Mouse (Mus musculus) small intestine, adult 2 months (tissue): ENCODE results near the gene Ppox. TPM values are rescaled to one million over a fixed set of nuclear protein-coding genes. Genes with fewer than 3 reads are reported as not detected.

Experiments
- H3K27ac ChIP-seq: fragments of 200-500 bp; 2 replicates; pipeline ENCODE4 v1.5.1; 2012; ENCODE audit warnings: low read depth, low read length, control low read depth, inconsistent platforms; ENCODE audit not compliant: insufficient read depth
- H3K27me3 ChIP-seq: fragments of 200-500 bp; 2 replicates; pipeline ENCODE4 v1.6.1; 2012; ENCODE audit warnings: mild to moderate bottlenecking, moderate library complexity, low read length, inconsistent platforms; ENCODE audit not compliant: control insufficient read depth, insufficient read depth
- H3K36me3 ChIP-seq: fragments of 200-500 bp; 2 replicates; pipeline ENCODE4 v1.6.1; 2012; ENCODE audit warnings: mild to moderate bottlenecking, low read length, control low read depth, inconsistent platforms; ENCODE audit not compliant: control insufficient read depth, insufficient read depth
- H3K4me1 ChIP-seq: fragments of 200-500 bp; 2 replicates; pipeline ENCODE4 v1.6.1; 2012; ENCODE audit warnings: low read length, inconsistent platforms, mixed read lengths; ENCODE audit not compliant: control insufficient read depth, insufficient read depth, insufficient read length
- H3K4me3 ChIP-seq: fragments of 200-500 bp; 2 replicates; pipeline ENCODE4 v1.5.1; 2012; ENCODE audit warnings: low read depth, mild to moderate bottlenecking, control low read depth, inconsistent platforms, low read length, moderate library complexity
- CTCF ChIP-seq: fragments of 200-500 bp; IDR thresholded peaks from 2 replicates; pipeline ENCODE4 v1.5.1; 2012; ENCODE audit warnings: low read depth, mild to moderate bottlenecking, control low read depth, inconsistent platforms, low read length, moderate library complexity, mixed read lengths; ENCODE audit not compliant: insufficient replicate concordance, insufficient read length; ENCODE audit errors: extremely low read depth
- POLR2A ChIP-seq: fragments of 200-500 bp; IDR thresholded peaks from 2 replicates; pipeline ENCODE4 v1.6.1; 2012; ENCODE audit warnings: low read depth, mild to moderate bottlenecking, control low read depth, inconsistent platforms, low read length, moderate library complexity
- WGBS: fragments of 180-500 bp; shearing (Covaris S2); methylation state at CpG from one replicate; pipeline ENCODE4 v1.1.7; 2018; 5-methylcytosine and 5-hydroxymethylcytosine counted together
- polyA plus RNA-seq: library from polyadenylated mRNA; depleted of rRNA; stranded (reverse); fragments of >200 nt; gene quantifications from 2 replicates; pipeline ENCODE4 v1.2.3, GENCODE M21; 2012

The Ppox gene
- polyA plus RNA-seq, 1 experiment = 23.4 TPM

DNA sequence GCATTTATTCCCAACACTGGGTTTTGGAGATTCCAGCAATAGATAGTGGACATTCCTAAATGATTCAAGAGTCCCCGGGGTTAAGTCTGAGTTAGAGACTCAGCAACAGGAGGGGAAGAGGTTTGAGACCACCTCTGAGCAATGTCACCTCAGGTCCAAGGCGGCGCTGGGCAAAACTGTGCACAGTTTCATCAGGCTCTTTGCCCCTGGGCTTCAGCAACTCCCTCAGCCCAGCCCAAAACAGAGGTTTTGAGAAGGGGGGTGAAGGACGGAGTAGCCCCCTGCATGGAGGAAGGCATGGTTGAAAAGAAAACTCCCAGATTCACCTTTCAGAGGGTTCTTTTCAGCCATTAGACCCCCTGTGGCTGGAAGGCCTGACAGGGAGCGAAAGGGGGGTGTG lies 1.3 kb downstream of the Ppox start:
- Histone ChIP-seq H3K36me3 (peaks cover 40% of the 10 kb centered on the region), H3K27me3 (no peaks in the 10 kb centered on the region), H3K4me3 (peak overlapping the region; percentile 72), H3K4me1 (peaks cover 3% of the 10 kb centered on the region; the same call in 1 of the 2 replicates), H3K27ac (no peak overlapping the region)
- no peak for TF ChIP-seq POLR2A
- TF ChIP-seq CTCF = no peak
- WGBS = 90% methylated on average over 5 of the region's 5 CpGs

DNA sequence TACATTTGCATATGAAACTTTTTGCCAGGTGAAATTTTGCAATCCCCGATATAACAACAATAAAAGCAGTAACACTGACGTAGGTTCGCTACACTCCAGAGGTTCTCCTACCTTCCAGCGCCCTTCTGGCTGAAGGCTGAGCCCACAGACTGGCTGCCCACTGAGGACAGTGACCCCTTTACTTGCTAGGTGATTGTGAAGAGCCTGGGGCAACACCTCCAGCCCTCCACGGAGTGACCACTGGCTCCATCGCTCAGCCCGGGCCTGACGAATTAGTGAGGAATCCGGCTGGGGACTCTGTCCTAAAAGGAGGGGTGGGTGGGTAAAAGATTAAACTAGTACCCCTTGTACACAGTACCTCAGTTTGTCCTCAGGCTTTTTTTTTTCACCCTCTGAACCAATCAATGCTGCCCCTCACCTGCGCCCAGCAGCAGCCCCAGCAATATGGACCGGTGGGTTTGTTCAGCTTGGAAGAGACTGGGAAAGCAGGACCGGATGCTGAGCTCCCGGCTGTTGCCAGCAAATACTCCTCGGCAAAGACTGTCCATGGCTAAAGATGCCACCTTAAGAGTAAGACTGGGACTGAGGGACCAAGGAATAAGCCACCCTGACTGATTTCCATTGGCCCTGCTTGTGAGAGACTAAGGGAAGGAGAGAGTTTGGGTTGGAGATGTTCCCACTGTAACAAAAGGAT lies 1.8 kb downstream of the Ppox start:
- Histone ChIP-seq H3K27ac (no peak overlapping the region), H3K27me3 (no peaks in the 10 kb centered on the region), H3K4me3 (no peak overlapping the region), H3K36me3 (peaks cover 40% of the 10 kb centered on the region), H3K4me1 (peaks cover 3% of the 10 kb centered on the region; the same call in 1 of the 2 replicates)
- TF ChIP-seq CTCF (no peak), POLR2A (no peak)
- 89% methylated on average over 14 of the region's 14 CpGs for whole genome bisulfite sequencing

DNA sequence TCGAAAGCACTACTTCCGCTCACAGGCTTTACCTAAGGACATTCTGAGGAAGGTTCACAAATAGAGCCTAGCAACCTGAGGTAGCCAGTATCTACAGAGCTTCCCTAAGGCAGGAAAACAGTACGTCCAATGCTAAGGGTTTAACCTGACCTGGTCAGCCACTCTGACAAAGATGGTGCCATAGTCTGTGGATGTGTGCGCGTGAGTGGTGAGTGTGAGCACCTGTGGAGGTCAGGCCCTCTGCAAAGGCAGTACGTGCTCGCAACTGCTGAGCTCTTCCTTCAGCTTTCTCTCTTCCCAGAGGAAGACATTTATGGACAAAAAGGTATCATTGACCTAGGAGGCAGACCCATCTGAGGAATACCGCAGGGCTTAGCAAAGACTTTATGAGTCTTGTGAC lies 2.5 kb downstream of the Ppox start:
- WGBS = 96% methylated on average over 8 of the region's 8 CpGs
- TF ChIP-seq CTCF (no peak), POLR2A (no peak)
- H3K36me3 ChIP-seq = peaks cover 46% of the 10 kb centered on the region
- no peaks in the 10 kb centered on the region for H3K27me3 ChIP-seq
- no peak overlapping the region for H3K4me3 ChIP-seq
- H3K4me1 ChIP-seq = peaks cover 3% of the 10 kb centered on the region; the same call in 1 of the 2 replicates
- no peak overlapping the region for H3K27ac ChIP-seq

DNA sequence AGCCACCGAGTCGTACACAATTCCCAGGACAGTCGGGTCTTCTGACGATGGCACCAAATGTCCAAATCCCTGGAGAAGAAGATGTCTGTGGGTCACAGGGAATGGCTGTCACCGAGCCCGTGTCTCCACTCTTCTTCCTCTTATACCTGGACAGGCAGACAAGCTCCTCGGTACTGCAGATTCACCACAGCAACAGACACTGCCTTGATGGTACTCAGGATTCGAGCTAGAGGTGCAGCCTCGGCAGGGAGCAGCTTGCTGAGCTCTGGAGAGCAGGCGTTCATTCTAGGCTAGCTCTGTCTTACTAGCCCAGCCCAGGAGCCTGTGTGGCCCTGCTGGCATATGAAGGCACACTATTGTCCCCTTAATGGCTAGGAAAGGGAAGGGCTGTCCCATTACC lies 3.2 kb downstream of the Ppox start:
- 83% methylated on average over 10 of the region's 10 CpGs for WGBS

DNA sequence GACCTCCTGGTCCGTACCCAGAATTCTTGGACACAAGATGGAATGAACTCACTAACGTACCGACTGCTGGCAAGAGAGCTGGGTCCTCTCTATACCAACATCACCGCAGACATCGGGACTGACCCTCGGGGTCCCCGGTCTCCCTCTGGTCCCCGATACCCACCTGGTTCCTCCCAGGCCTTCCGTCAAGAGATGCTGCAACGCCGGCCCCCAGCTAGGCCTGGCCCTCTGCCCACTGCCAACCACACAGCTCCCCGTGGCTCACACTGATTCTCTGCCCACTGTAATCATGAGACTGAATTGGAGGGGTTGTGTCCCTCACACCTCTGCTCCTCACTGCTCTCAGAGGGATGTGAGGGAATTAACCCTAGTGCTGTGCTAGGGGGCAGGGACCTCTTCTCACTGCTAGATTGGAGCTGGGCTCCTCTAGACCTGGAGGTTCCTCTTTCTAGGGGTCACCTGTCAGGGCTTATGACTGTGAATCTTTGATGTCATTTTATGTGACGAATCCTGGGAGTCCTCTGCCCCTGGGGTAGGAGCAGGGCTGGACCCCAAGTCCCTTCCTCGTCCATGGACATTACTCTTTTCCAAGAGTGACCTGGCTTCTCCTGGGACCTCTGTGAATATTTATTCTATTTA lies 4.8 kb downstream of the Ppox start:
- Histone ChIP-seq H3K27me3 (no peaks in the 10 kb centered on the region), H3K27ac (no peak overlapping the region), H3K36me3 (peaks cover 54% of the 10 kb centered on the region)

More for the DNA sequence above, 3.2 kb downstream of the Ppox start:
- Histone ChIP-seq H3K27me3 (no peaks in the 10 kb centered on the region), H3K4me1 (peaks cover 3% of the 10 kb centered on the region; the same call in 1 of the 2 replicates), H3K4me3 (no peak overlapping the region), H3K27ac (no peak overlapping the region), H3K36me3 (peaks cover 50% of the 10 kb centered on the region)
- TF ChIP-seq POLR2A (no peak), CTCF (no peak)

DNA sequence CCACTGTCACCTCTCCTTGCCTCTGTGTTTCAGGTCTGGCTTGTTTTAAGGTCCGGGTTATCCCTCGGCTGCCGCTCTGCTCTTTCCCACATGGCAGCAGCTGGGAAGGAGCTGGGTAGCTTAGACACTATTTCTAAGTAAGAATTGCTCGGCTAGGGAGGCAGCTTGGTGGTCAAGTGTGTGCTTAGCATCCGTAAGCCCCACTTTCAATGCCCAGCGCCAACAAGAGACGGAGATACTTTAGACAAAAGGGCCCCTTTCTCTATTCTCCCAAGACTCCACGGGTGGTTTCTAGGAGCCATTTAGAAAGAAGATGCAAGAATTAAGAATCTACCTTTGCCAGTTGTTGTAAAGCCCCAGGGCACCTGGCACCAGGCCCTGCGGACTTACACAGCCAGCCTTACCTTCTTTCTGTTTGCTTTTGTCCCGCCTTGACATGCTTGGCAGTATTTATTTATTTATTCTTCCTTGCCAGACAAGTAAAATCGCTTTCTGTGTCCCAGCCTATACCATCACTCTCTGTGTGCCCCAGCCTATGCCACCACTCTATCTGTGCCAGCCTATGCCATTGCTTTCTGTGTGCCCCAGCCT lies 5.7 kb downstream of the Ppox start:
- Histone ChIP-seq H3K36me3 (peaks cover 54% of the 10 kb centered on the region), H3K27ac (no peak overlapping the region), H3K27me3 (no peaks in the 10 kb centered on the region), H3K4me1 (peaks cover 7% of the 10 kb centered on the region), H3K4me3 (no peak overlapping the region)
- no peak for TF ChIP-seq CTCF
- no peak for TF ChIP-seq POLR2A
- 70% methylated on average over 11 of the region's 11 CpGs for WGBS

More for the DNA sequence above, 4.8 kb downstream of the Ppox start:
- TF ChIP-seq POLR2A (no peak), CTCF (no peak)
- H3K4me3 ChIP-seq = no peak overlapping the region
- WGBS = 91% methylated on average over 14 of the region's 14 CpGs
- peaks cover 9% of the 10 kb centered on the region for H3K4me1 ChIP-seq

DNA sequence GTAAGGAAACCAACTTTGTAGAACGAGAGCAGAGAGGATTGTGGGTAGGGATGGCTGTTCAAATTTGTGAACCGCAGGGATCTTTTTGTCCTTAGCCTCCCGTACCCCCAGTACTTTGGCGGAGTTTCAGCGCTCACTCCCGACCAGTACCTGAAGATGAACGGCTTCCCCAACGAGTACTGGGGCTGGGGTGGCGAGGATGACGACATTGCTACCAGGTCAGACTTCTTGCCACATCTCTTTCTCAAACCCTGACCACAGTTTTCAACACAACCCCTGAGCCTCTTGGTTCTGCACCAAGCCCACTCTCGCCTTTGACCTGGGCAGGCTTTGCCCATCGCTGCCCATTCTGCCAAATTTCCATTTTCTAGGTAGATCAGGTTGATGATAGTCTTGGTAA lies 6.8 kb downstream of the Ppox start:
- Histone ChIP-seq H3K4me1 (peaks cover 6% of the 10 kb centered on the region), H3K36me3 (peaks cover 54% of the 10 kb centered on the region), H3K27me3 (no peaks in the 10 kb centered on the region), H3K27ac (no peak overlapping the region), H3K4me3 (no peak overlapping the region)
- TF ChIP-seq POLR2A (no peak), CTCF (no peak)
- 91% methylated on average over 12 of the region's 12 CpGs for WGBS
